Mouse (Mus musculus) G1E-ER4 (cell line): ENCODE results near the gene Apoc2. TPM values are rescaled to one million over a fixed set of nuclear protein-coding genes. Genes with fewer than 3 reads are reported as not detected.

ENCODE experiments used
- GATA1 ChIP-seq: IDR thresholded peaks from one replicate; pipeline ENCODE4 v1.8.0; 2012; ENCODE audit warnings: low read length, inconsistent platforms
- polyA plus RNA-seq: library from polyadenylated mRNA; stranded (reverse); fragments of >175 nt; gene quantifications from 2 replicates; pipeline ENCODE4 v1.2.3, GENCODE M21; 2012

Apoc2 gene
- not detected in 2 replicates for polyA plus RNA-seq

- TF ChIP-seq GATA1 = no peak
Measured at GRCm38 (mm10) chr7:19677872-19678271, at the start of gene Apoc2. Gene Apoc2, minus strand, starts transcription at chr7:19677941.

GRCm38 (mm10) chr7:19726541-19726940, 48.8 kb upstream of the Apoc2 start:
- TF ChIP-seq GATA1 = no peak

GRCm38 (mm10) chr7:19724167-19724566, 46.4 kb upstream of the Apoc2 start:
- TF ChIP-seq GATA1 = no peak

- no peak for TF ChIP-seq GATA1
Measured at GRCm38 (mm10) chr7:19722754-19723195, 45.0 kb upstream of the Apoc2 start.

GRCm38 (mm10) chr7:19719200-19719599, 41.5 kb upstream of the Apoc2 start:
- no peak for TF ChIP-seq GATA1

GRCm38 (mm10) chr7:19718297-19718952, 40.7 kb upstream of the Apoc2 start:
- no peak for TF ChIP-seq GATA1

- no peak for TF ChIP-seq GATA1
Measured at GRCm38 (mm10) chr7:19717346-19717745, 39.6 kb upstream of the Apoc2 start.

GRCm38 (mm10) chr7:19716822-19717221, 39.1 kb upstream of the Apoc2 start:
- no peak for TF ChIP-seq GATA1

- TF ChIP-seq GATA1 = no peak
Measured at GRCm38 (mm10) chr7:19716055-19716682, 38.4 kb upstream of the Apoc2 start.

- no peak for TF ChIP-seq GATA1
Measured at GRCm38 (mm10) chr7:19715239-19716054, 37.7 kb upstream of the Apoc2 start, which contains the start of gene Tomm40. Gene Tomm40, minus strand, starts transcription at chr7:19715438.

GRCm38 (mm10) chr7:19714836-19715235, 37.1 kb upstream of the Apoc2 start:
- no peak for TF ChIP-seq GATA1

GRCm38 (mm10) chr7:19713598-19713997, 35.9 kb upstream of the Apoc2 start:
- no peak for TF ChIP-seq GATA1

GRCm38 (mm10) chr7:19713196-19713595, 35.5 kb upstream of the Apoc2 start:
- no peak for TF ChIP-seq GATA1

- TF ChIP-seq GATA1 = no peak
Measured at GRCm38 (mm10) chr7:19712414-19712813, 34.7 kb upstream of the Apoc2 start.

- TF ChIP-seq GATA1 = no peak
Measured at GRCm38 (mm10) chr7:19710650-19711049, 32.9 kb upstream of the Apoc2 start.

- TF ChIP-seq GATA1 = no peak
Measured at GRCm38 (mm10) chr7:19705271-19705670, 27.5 kb upstream of the Apoc2 start.

GRCm38 (mm10) chr7:19704475-19704874, 26.7 kb upstream of the Apoc2 start:
- no peak for TF ChIP-seq GATA1
